Mouse (Mus musculus) heart, adult 2 months (tissue): ENCODE measurements around the gene Lrrtm1.

Experiments
- CTCF ChIP-seq: fragments of 200-600 bp; IDR thresholded peaks from 2 replicates; pipeline ENCODE4 v1.8.1; 2022; ENCODE audit warnings: antibody characterized with exemption, mild to moderate bottlenecking, moderate library complexity
- EP300 ChIP-seq: fragments of 200-500 bp; IDR thresholded peaks from 2 replicates; pipeline ENCODE4 v1.6.1; 2011; ENCODE audit warnings: low read depth, low read length, control low read depth; ENCODE audit not compliant: insufficient read depth
- POLR2A ChIP-seq: fragments of 200-500 bp; IDR thresholded peaks from 2 replicates; pipeline ENCODE4 v1.6.1; 2011; ENCODE audit warnings: mild to moderate bottlenecking, low read depth, low read length, control low read depth; ENCODE audit not compliant: insufficient read depth

DNA sequence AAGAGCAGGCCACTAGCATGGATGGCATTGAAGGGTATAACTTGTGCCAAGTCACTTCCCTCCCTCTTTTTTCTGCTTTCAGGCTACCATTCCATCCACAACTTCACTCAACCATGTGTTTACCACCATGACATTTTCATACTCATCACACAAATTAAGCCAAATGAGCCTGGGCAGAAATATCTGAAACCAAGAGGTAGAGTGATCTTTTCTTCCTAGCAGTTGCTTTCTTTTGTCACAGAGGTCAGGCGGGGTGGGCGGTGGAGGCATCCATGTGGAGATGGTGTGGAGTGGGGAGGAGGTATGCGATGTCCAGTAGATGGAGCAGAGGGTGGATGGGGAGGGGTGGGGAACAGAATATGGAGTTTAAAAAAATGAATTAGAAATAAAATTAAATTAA, 64.3 kb downstream of the Lrrtm1 start:
- TF ChIP-seq POLR2A (no peak), EP300 (no peak), CTCF (no peak)
